Mouse (Mus musculus) forebrain, embryonic 12.5 days (tissue): Measurements from ENCODE around the gene Pafah1b2. TPM values are rescaled to one million over a fixed set of nuclear protein-coding genes. Genes with fewer than 3 reads are reported as not detected.
A peak's percentile ranks its signal among the peaks of the same experiment; 100 is the strongest.

Source experiments
- ATAC-seq: fragments of 200-750 bp; cut with Nextera tagmentation; 2 replicates; pipeline ENCODE4 v1.8.0; 2017; ENCODE audit warnings: moderate TSS enrichment; ENCODE audit not compliant: low FRiP score
- H3K27ac ChIP-seq: fragments of 300-500 bp; sonication (generic); 2 replicates; pipeline ENCODE4 v1.5.1; 2016; ENCODE audit warnings: mild to moderate bottlenecking
- H3K27me3 ChIP-seq: fragments of 300-500 bp; sonication (generic); 2 replicates; pipeline ENCODE4 v1.6.1; 2016; ENCODE audit warnings: mild to moderate bottlenecking
- H3K36me3 ChIP-seq: fragments of 300-500 bp; sonication (generic); replicated peaks from 2 replicates; pipeline ENCODE4 v1.6.1; 2016; ENCODE audit warnings: mild to moderate bottlenecking
- H3K4me1 ChIP-seq: fragments of 300-500 bp; sonication (generic); 2 replicates; pipeline ENCODE4 v1.6.1; 2016
- H3K4me2 ChIP-seq: fragments of 300-500 bp; sonication (generic); 2 replicates; pipeline ENCODE4 v1.6.1; 2016; ENCODE audit warnings: mild to moderate bottlenecking, moderate library complexity
- H3K4me3 ChIP-seq: fragments of 300-500 bp; sonication (generic); replicated peaks from 2 replicates; pipeline ENCODE4 v1.5.1; 2016; ENCODE audit warnings: mild to moderate bottlenecking
- H3K9ac ChIP-seq: fragments of 300-500 bp; sonication (generic); 2 replicates; pipeline ENCODE4 v1.6.1; 2016; ENCODE audit warnings: mild to moderate bottlenecking
- H3K9me3 ChIP-seq: fragments of 300-500 bp; sonication (generic); 2 replicates; pipeline ENCODE4 v1.6.1; 2016
- whole genome bisulfite sequencing: fragments of 180-500 bp; shearing (Covaris S2); methylation state at CpG from one replicate; pipeline ENCODE4 v1.1.7; 2016; 5-methylcytosine and 5-hydroxymethylcytosine counted together
- polyA plus RNA-seq: library from polyadenylated mRNA; unstranded; fragments of >200 nt; fragmentation: Nextera tagmentation; extraction: Ambion mirVana; gene quantifications from 2 replicates; pipeline ENCODE4 v1.2.1, GENCODE M21; 2016

The Pafah1b2 gene
- polyA plus RNA-seq, 1 experiment from 2014 or later, result 298 TPM

- Histone ChIP-seq H3K4me2 (no peak overlapping the region), H3K4me1 (no peaks in the 10 kb centered on the region), H3K36me3 (peaks cover 87% of the 10 kb centered on the region), H3K9me3 (no peaks in the 10 kb centered on the region), H3K27ac (no peak overlapping the region), H3K27me3 (no peaks in the 10 kb centered on the region), H3K4me3 (no peak overlapping the region), H3K9ac (no peak overlapping the region)
- WGBS, result 90% methylated on average over 13 of the region's 13 CpGs
- no peak for ATAC-seq
Measured at GRCm38 (mm10) chr9:45944506-45945400, 67.7 kb downstream of the Pafah1b2 start.

GRCm38 (mm10) chr9:45943628-45944505 lies 68.6 kb downstream of the Pafah1b2 start:
- Histone ChIP-seq H3K4me3 (no peak overlapping the region), H3K27me3 (no peaks in the 10 kb centered on the region), H3K4me2 (no peak overlapping the region), H3K27ac (no peak overlapping the region), H3K4me1 (no peaks in the 10 kb centered on the region), H3K9me3 (no peaks in the 10 kb centered on the region), H3K9ac (no peak overlapping the region), H3K36me3 (peaks cover 87% of the 10 kb centered on the region)
- ATAC-seq, result no peak
- WGBS, result 88% methylated on average over 8 of the region's 8 CpGs

- 87% methylated on average over 8 of the region's 8 CpGs for WGBS
- H3K4me2 ChIP-seq, result no peak overlapping the region
- H3K36me3 ChIP-seq, result peaks cover 88% of the 10 kb centered on the region
- no peaks in the 10 kb centered on the region for H3K9me3 ChIP-seq
- H3K4me3 ChIP-seq, result no peak overlapping the region
- no peak overlapping the region for H3K27ac ChIP-seq
- no peak overlapping the region for H3K9ac ChIP-seq
- H3K27me3 ChIP-seq, result no peaks in the 10 kb centered on the region
- no peaks in the 10 kb centered on the region for H3K4me1 ChIP-seq
- ATAC-seq, result no peak
Measured at GRCm38 (mm10) chr9:45942916-45943315, 69.6 kb downstream of the Pafah1b2 start.

- H3K36me3 ChIP-seq, result peaks cover 85% of the 10 kb centered on the region
- H3K9me3 ChIP-seq, result no peaks in the 10 kb centered on the region
- 95% methylated on average over 16 of the region's 16 CpGs for WGBS
- H3K27ac ChIP-seq, result no peak overlapping the region
- H3K4me3 ChIP-seq, result no peak overlapping the region
- no peaks in the 10 kb centered on the region for H3K4me1 ChIP-seq
- H3K27me3 ChIP-seq, result no peaks in the 10 kb centered on the region
- H3K9ac ChIP-seq, result no peak overlapping the region
- ATAC-seq, result no peak
- no peak overlapping the region for H3K4me2 ChIP-seq
Measured at GRCm38 (mm10) chr9:45942464-45942863, 70.0 kb downstream of the Pafah1b2 start.

- H3K9ac ChIP-seq, result 0 out of 2 replicates have a peak overlapping the region, but pooled peaks have one; percentile 7
- peaks cover 3% of the 10 kb centered on the region; the same call in 1 of the 2 replicates for H3K27me3 ChIP-seq
- no peak overlapping the region for H3K4me3 ChIP-seq
- H3K9me3 ChIP-seq, result no peaks in the 10 kb centered on the region
- no peaks in the 10 kb centered on the region for H3K4me1 ChIP-seq
- WGBS, result 58% methylated on average over 18 of the region's 18 CpGs
- no peak overlapping the region for H3K4me2 ChIP-seq
- no peak overlapping the region for H3K27ac ChIP-seq
- H3K36me3 ChIP-seq, result peaks cover 76% of the 10 kb centered on the region
- ATAC-seq, result no peak
Measured at GRCm38 (mm10) chr9:45941329-45941888, 71.1 kb downstream of the Pafah1b2 start.

GRCm38 (mm10) chr9:45939794-45940193 lies 72.7 kb downstream of the Pafah1b2 start:
- Histone ChIP-seq H3K27ac (no peak overlapping the region), H3K4me1 (peaks cover 7% of the 10 kb centered on the region), H3K36me3 (peaks cover 64% of the 10 kb centered on the region), H3K4me2 (no peak overlapping the region), H3K9me3 (no peaks in the 10 kb centered on the region), H3K4me3 (no peak overlapping the region), H3K27me3 (peaks cover 14% of the 10 kb centered on the region; the same call in 1 of the 2 replicates), H3K9ac (no peak overlapping the region)
- WGBS, result 93% methylated on average over 6 of the region's 6 CpGs
- ATAC-seq, result no peak

- Histone ChIP-seq H3K4me1 (peaks cover 7% of the 10 kb centered on the region), H3K9ac (no peak overlapping the region), H3K27ac (no peak overlapping the region), H3K9me3 (no peaks in the 10 kb centered on the region), H3K36me3 (peaks cover 58% of the 10 kb centered on the region), H3K4me3 (no peak overlapping the region), H3K4me2 (no peak overlapping the region), H3K27me3 (peaks cover 14% of the 10 kb centered on the region; the same call in 1 of the 2 replicates)
- ATAC-seq, result no peak
- WGBS, result 86% methylated on average over 15 of the region's 15 CpGs
Measured at GRCm38 (mm10) chr9:45938952-45939637, 73.4 kb downstream of the Pafah1b2 start.

- H3K36me3 ChIP-seq, result peaks cover 48% of the 10 kb centered on the region
- WGBS, result 93% methylated on average over 8 of the region's 8 CpGs
Measured at GRCm38 (mm10) chr9:45938088-45938487, 74.4 kb downstream of the Pafah1b2 start.

GRCm38 (mm10) chr9:45936883-45937282 lies 75.6 kb downstream of the Pafah1b2 start:
- H3K9me3 ChIP-seq, result no peaks in the 10 kb centered on the region
- H3K27ac ChIP-seq, result no peak overlapping the region
- peaks cover 7% of the 10 kb centered on the region for H3K4me1 ChIP-seq
- peaks cover 36% of the 10 kb centered on the region for H3K36me3 ChIP-seq
- no peak for ATAC-seq
- no peak overlapping the region for H3K4me3 ChIP-seq
- 22% methylated on average over 3 of the region's 3 CpGs for WGBS
- peaks cover 14% of the 10 kb centered on the region; the same call in 1 of the 2 replicates for H3K27me3 ChIP-seq
- no peak overlapping the region for H3K9ac ChIP-seq
- H3K4me2 ChIP-seq, result no peak overlapping the region

More at GRCm38 (mm10) chr9:45938088-45938487, 74.4 kb downstream of the Pafah1b2 start:
- Histone ChIP-seq H3K9me3 (no peaks in the 10 kb centered on the region), H3K4me2 (no peak overlapping the region), H3K4me1 (peaks cover 7% of the 10 kb centered on the region), H3K9ac (no peak overlapping the region), H3K4me3 (no peak overlapping the region), H3K27ac (no peak overlapping the region), H3K27me3 (peaks cover 14% of the 10 kb centered on the region; the same call in 1 of the 2 replicates)
- ATAC-seq, result no peak

- 10% methylated on average over 21 of the region's 21 CpGs for WGBS
- H3K4me1 ChIP-seq, result peaks cover 7% of the 10 kb centered on the region
- ATAC-seq, result no peak
- H3K27me3 ChIP-seq, result peaks cover 14% of the 10 kb centered on the region; the same call in 1 of the 2 replicates
- no peaks in the 10 kb centered on the region for H3K9me3 ChIP-seq
- no peak within 1 kb of the TSS for H3K27ac ChIP-seq
- H3K4me3 ChIP-seq, result no peak within 1 kb of the TSS
- H3K4me2 ChIP-seq, result peak within 1 kb of the TSS; percentile 38
- peaks cover 33% of the 10 kb centered on the region for H3K36me3 ChIP-seq
- H3K9ac ChIP-seq, result no peak within 1 kb of the TSS
Measured at GRCm38 (mm10) chr9:45935628-45936210, 76.8 kb downstream of the Pafah1b2 start, which contains the start of gene Tagln. Gene Tagln, minus strand, starts transcription at chr9:45936058.
